Mouse (Mus musculus) cerebellum, postnatal 36 days (tissue): ENCODE measurements around the gene Nae1.
"Not testable (repeated sequence)": the region's sequence is repeated elsewhere in the genome, so short reads cannot be mapped to it uniquely, and the experiment has no call there.

ENCODE experiments used
- DNase-seq, 2 experiments: peaks; one replicate each; pipeline ENCODE4 v3.0.0; 2021 to 2022; ENCODE audit warnings: mixed read lengths in 2 of 2

The Nae1 gene

GRCm38 (mm10) chr8:104533971-104534778 is at the start of gene Nae1, which contains the start of gene Car7:
TSS of gene Nae1 (minus strand) at chr8:104534637.
TSS of gene Car7 (plus strand) at chr8:104534689.
- DNase-seq = peak; percentile 95

DNA sequence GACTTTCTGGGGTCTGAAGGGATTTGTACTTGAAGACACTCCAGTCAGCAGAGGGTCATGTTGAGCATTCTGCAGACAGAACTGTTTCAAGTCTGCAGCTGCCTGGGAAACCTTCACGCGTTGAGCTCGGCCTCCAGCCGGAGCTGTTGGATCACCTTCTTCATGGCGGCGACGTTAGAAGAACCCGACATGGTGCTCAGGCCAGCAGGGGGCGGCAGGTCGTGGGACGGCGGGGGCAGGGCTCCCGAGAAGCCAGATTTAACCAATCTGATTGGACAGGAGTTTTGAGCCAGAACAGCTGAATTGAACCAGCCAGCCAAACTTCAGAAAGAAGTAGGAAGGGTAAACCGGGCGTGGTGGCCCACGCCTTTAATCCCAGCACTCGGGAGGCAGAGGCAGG is 43.2 kb upstream of the Nae1 start:
- DNase-seq = not testable (repeated sequence)

GRCm38 (mm10) chr8:104576820-104577219 is 42.4 kb upstream of the Nae1 start:
- no peak for DNase-seq

DNA sequence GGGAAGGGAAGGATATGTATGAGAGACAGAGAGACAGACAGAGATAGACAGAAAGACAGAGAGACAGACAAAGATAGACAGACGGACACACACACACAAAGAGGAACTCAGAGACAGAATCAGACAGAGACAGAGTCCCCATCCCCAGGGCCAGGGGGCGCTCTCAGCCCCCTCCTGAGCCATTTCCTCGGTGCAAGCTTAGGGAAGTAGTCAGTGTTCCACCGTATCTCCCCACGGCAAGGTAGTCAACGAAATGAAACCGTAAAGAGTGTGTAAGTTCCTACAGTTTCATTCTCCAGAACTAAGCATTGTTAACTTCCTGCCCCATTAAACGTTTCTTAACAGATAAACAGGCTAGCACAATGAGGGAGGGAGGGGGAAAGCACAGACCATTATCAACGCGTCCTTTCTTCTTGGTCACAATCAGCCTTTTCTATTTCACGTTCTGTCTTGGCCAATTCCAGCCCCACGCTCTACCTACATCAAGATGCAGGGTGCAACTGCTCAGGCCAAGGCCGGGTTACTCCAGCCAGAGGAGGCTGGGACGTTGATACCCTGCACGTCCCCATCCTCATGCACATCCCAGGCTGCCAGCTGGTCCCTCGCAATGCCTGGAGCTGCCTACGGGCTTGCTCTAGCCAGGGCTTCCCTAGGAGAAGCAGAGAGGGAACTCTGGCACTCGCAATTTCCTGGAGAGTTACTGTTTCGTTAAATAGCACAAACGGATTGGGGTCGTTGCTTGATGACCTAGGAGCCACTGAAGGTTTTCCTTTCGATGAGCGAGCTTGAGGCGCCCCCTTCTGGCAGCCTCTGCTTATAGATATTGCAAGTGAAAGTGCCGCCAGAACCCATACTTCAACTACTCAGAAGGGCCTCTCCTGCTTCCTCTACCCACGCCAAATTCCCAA is 36.3 kb upstream of the Nae1 start:
- peak; percentile 89 to 91 for DNase-seq

DNA sequence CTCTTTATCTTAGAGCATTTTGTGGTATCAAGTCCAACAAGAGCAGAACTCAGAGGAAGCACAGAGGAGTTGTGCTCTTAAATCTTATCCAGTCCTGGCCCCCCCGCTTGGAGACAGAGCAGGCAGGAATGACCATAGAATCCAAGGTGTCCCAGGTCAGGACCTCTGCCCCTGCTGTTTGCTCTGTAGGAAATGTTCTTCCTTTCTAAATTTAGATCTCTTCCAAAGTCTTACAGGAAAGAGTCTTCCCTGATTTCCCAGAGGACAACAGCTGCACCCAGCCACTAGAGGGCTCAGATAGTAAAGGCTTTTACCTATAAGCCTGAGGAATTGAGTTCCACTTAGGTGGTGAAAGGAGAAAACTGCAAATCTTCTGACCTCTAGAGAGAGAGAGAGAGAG is 35.1 kb upstream of the Nae1 start:
- DNase-seq = no peak

DNA sequence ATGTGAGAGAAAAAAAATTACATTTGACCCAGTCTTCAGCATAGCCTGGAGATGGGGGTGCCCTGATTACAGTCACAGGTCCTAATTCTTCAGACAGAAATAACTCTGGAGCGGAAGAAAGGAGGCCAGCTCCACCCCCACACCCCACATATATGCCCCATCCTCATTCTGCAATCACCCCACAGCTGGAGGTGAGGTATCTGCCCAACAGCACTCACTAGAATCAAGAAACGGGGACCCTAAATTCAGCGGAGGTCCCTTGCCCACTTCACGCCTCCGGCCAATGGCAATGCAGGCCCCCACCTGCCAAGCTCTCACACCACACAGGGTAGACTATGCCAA is 31.0 kb upstream of the Nae1 start:
- no peak for DNase-seq

- peak; percentile 90 for DNase-seq
These were observed 30.4 kb upstream of the Nae1 start for GRCm38 (mm10) chr8:104564633-104565456.

GRCm38 (mm10) chr8:104560731-104561130 is 26.3 kb upstream of the Nae1 start:
- no peak for DNase-seq

- DNase-seq = no peak
These were observed 22.8 kb upstream of the Nae1 start for GRCm38 (mm10) chr8:104557226-104557625.

- DNase-seq = no peak
These were observed 20.8 kb upstream of the Nae1 start for GRCm38 (mm10) chr8:104555191-104555590.

GRCm38 (mm10) chr8:104543440-104544045 is 9.1 kb upstream of the Nae1 start:
- no peak for DNase-seq

DNA sequence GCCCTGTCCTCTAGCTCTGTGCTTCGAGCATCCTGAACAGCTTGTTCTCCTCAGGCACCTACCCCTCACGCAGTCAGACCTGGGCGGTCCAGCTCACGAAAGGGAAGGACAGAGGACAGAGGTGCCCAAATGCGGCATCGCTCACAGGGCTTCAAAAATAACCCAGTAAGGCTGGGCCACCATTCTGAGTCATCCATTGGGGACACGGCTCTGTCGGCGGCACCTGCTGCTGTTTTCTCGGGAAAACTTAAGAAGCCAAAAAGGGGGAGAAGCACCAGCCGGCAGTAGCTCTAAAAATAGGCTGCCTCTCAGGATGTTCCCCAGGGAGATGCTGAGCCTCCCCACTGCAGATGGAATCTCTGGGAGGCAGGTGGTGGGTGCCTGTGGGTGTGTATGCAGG is 7.7 kb upstream of the Nae1 start:
- peak; percentile 38 to 52 for DNase-seq

DNA sequence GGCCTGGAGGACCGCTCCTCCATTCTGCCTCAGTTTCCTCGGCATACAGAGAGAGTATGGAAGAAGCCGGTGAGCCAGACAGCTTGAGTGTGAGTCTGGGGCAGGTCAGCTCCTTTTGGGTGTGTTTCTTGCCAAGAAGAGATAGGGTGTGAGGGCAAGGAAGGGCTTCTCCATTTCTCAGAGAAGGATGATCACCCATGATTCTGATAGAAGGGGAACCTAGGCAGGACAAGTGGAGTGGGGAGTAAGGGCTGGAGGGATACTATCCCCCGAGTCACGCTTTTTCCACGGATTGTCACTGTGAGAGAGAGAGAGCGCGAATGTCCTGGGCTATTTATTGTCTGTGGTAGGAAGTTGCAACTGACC is 7.1 kb upstream of the Nae1 start:
- no peak for DNase-seq

DNA sequence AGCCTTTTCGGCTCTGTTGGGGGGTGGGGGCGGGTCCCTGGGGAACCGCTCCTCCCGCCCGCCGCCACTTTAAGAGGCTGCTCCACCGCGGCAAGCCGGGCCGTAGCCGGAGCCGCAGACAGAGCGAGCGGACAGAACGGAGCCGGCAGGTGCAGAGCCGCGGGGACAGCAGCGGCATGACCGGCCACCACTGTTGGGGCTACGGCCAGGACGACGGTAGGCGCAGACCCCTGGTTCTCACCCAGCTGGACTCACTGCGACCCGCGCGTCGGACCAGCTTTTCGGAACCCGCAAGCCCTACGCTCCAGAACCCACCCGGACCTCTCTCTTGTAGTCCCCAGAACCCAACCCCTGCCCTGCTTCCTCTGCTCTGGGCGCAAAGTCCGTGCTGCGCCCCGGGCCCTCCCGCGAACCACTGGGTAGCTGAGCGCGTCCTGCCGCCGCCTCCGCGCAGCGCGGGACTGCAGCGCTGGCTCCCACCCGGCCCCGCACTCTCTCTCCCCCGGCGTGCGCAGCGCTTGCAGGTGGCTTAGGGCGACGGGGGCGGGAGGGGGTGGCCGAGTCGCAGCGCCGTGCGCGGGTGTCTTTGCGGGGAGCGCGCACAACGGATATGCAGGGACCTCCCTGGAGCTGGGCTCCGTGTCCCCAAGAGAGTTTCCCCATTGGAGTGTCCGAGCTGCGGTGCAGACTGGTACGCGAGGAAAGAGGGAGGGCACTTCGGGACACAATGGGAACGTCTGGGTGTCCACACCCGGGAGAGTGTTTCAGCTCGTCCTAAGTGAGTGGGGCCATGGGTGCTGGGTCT is 6.5 kb upstream of the Nae1 start:
- DNase-seq = peak; percentile 50 to 55

- DNase-seq = no peak
These were observed 5.8 kb upstream of the Nae1 start for GRCm38 (mm10) chr8:104540238-104540637.

DNA sequence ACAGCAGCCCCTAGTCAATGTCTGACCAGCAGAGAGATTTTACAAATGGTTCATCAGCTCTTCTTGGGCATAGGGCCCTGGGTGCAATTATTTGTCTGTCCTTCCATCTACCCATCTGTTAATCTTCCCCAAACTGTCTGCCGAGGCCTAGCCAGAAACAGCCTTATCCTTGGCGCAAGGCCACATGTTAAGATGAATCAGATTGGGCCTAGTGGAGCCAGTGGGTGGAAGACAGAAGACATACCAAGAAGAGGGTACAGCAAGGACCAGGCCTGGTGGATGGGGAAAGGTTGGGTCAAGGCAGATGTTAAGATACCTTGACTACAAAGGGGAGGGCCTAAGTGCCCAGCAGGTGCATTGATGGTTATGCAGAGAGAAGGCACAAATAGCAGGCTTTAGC is 5.1 kb upstream of the Nae1 start:
- peak in 1 of 2 experiments; percentile 19 for DNase-seq

- DNase-seq = no peak
These were observed 4.5 kb upstream of the Nae1 start for GRCm38 (mm10) chr8:104538896-104539295.

- no peak for DNase-seq
These were observed 1.6 kb upstream of the Nae1 start for GRCm38 (mm10) chr8:104536028-104536427.

DNA sequence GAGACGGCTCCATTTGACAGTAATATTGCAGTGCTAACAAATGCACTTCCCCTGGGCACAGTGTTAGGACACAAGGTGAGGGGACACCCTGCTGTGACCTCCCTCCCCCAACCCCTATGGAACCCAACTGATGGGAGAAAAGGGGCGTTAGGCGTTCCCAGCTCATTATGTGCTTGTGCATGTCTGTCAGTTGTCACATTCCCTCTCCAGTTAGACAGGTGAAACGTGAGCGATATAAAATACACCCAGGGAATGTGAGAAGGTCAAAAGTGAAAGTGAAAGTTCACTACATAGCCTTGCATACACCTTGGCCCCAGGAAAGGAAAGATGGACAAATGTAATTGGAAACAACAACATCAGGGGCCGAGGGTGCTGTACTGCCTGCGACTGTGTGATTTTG is 941 bp upstream of the Nae1 start:
- no peak for DNase-seq

GRCm38 (mm10) chr8:104534779-104535141 is 323 bp upstream of the Nae1 start:
- peak in 1 of 2 experiments; percentile 35 for DNase-seq

- no peak for DNase-seq
These were observed 886 bp downstream of the Nae1 start for GRCm38 (mm10) chr8:104533551-104533950.

- peak; percentile 81 to 85 for DNase-seq
These were observed 4.8 kb downstream of the Nae1 start for GRCm38 (mm10) chr8:104529671-104530070.
